Mouse (Mus musculus) stomach, embryonic 16.5 days (tissue): ENCODE data around the gene Gli2. TPM values are rescaled to one million over a fixed set of nuclear protein-coding genes. Genes with fewer than 3 reads are reported as not detected.

Source experiments
- ATAC-seq: fragments of 200-750 bp; cut with Nextera tagmentation; 2 replicates; pipeline ENCODE4 v1.8.0; 2017; ENCODE audit warnings: moderate number of reproducible peaks, moderate TSS enrichment; ENCODE audit not compliant: insufficient read depth, low FRiP score
- H3K27ac ChIP-seq: fragments of 300-500 bp; sonication (generic); 2 replicates; pipeline ENCODE4 v1.5.1; 2014; ENCODE audit warnings: low read length
- H3K27me3 ChIP-seq: fragments of 300-500 bp; sonication (generic); 2 replicates; pipeline ENCODE4 v1.6.1; 2014; ENCODE audit warnings: low read length, control low read depth, mixed read lengths; ENCODE audit not compliant: control insufficient read depth, insufficient read depth
- H3K36me3 ChIP-seq: fragments of 300-500 bp; sonication (generic); 2 replicates; pipeline ENCODE4 v1.6.1; 2014; ENCODE audit warnings: low read length; ENCODE audit not compliant: control insufficient read depth, insufficient read depth
- H3K4me1 ChIP-seq: fragments of 300-500 bp; sonication (generic); 2 replicates; pipeline ENCODE4 v1.6.1; 2014; ENCODE audit warnings: low read length, control low read depth, mixed read lengths; ENCODE audit not compliant: control insufficient read depth, insufficient read depth
- H3K4me2 ChIP-seq: fragments of 300-500 bp; sonication (generic); 2 replicates; pipeline ENCODE4 v1.6.1; 2014; ENCODE audit warnings: low read depth, low read length, mixed read lengths
- H3K4me3 ChIP-seq: fragments of 300-500 bp; sonication (generic); replicated peaks from 2 replicates; pipeline ENCODE4 v1.5.1; 2014; ENCODE audit warnings: mild to moderate bottlenecking, low read length
- H3K9ac ChIP-seq: fragments of 300-500 bp; sonication (generic); 2 replicates; pipeline ENCODE4 v1.6.1; 2014; ENCODE audit warnings: low read length
- H3K9me3 ChIP-seq: fragments of 300-500 bp; sonication (generic); replicated peaks from 2 replicates; pipeline ENCODE4 v1.6.1; 2016; ENCODE audit warnings: low read length, control low read depth; ENCODE audit not compliant: control insufficient read depth
- WGBS: fragments of 180-500 bp; shearing (Covaris S2); extraction: QIAGEN DNeasy Blood & Tissue Kit; methylation state at CpG from one replicate; pipeline ENCODE4 v1.1.7; 2014; 5-methylcytosine and 5-hydroxymethylcytosine counted together
- polyA plus RNA-seq: library from polyadenylated mRNA; unstranded; fragments of >200 nt; fragmentation: Nextera tagmentation; extraction: Ambion mirVana; gene quantifications from 2 replicates; pipeline ENCODE4 v1.2.1, GENCODE M21; 2015

The Gli2 gene
- polyA plus RNA-seq, 1 experiment from 2014 or later: 9.7 TPM

GRCm38 (mm10) chr1:118952318-118952717, 101.1 kb downstream of the Gli2 start:
- ATAC-seq: no peak
- 36% methylated on average over 5 of the region's 5 CpGs for WGBS
- no peaks in the 10 kb centered on the region for H3K9me3 ChIP-seq
- no peaks in the 10 kb centered on the region for H3K27me3 ChIP-seq
- 0 out of 2 replicates have a peak overlapping the region, but pooled peaks have one; percentile 17 for H3K27ac ChIP-seq
- H3K36me3 ChIP-seq: no peaks in the 10 kb centered on the region
- H3K4me2 ChIP-seq: no peak overlapping the region
- no peak overlapping the region for H3K9ac ChIP-seq
- no peak overlapping the region for H3K4me3 ChIP-seq
- H3K4me1 ChIP-seq: peaks cover 25% of the 10 kb centered on the region

GRCm38 (mm10) chr1:118948407-118948806, 105.0 kb downstream of the Gli2 start:
- 56% methylated on average over 2 of the region's 2 CpGs for WGBS
- H3K9me3 ChIP-seq: no peaks in the 10 kb centered on the region
- no peak overlapping the region for H3K27ac ChIP-seq
- H3K4me1 ChIP-seq: no peaks in the 10 kb centered on the region; the same call in none of the 2 replicates
- no peaks in the 10 kb centered on the region for H3K36me3 ChIP-seq
- no peak overlapping the region for H3K4me3 ChIP-seq
- no peak for ATAC-seq
- no peak overlapping the region for H3K9ac ChIP-seq
- H3K4me2 ChIP-seq: no peak overlapping the region
- no peaks in the 10 kb centered on the region for H3K27me3 ChIP-seq

- Histone ChIP-seq H3K9ac (no peak overlapping the region), H3K27ac (no peak overlapping the region), H3K36me3 (no peaks in the 10 kb centered on the region), H3K9me3 (no peaks in the 10 kb centered on the region), H3K4me1 (no peaks in the 10 kb centered on the region), H3K4me2 (no peak overlapping the region), H3K4me3 (no peak overlapping the region), H3K27me3 (no peaks in the 10 kb centered on the region)
- no peak for ATAC-seq
- WGBS: 85% methylated on average over 4 of the region's 4 CpGs
Measured at GRCm38 (mm10) chr1:118947221-118947620, 106.2 kb downstream of the Gli2 start.

- H3K9me3 ChIP-seq: no peaks in the 10 kb centered on the region
- no peak overlapping the region for H3K27ac ChIP-seq
- H3K4me3 ChIP-seq: no peak overlapping the region
- ATAC-seq: no peak
- no peaks in the 10 kb centered on the region for H3K27me3 ChIP-seq
- H3K4me1 ChIP-seq: peaks cover 4% of the 10 kb centered on the region; the same call in 1 of the 2 replicates
- no peak overlapping the region for H3K9ac ChIP-seq
- H3K36me3 ChIP-seq: no peaks in the 10 kb centered on the region
- no peak overlapping the region for H3K4me2 ChIP-seq
- 51% methylated on average over 8 of the region's 8 CpGs for WGBS
Measured at GRCm38 (mm10) chr1:118941336-118941735, 112.1 kb downstream of the Gli2 start.

- H3K9ac ChIP-seq: no peak overlapping the region
- no peak for ATAC-seq
- H3K4me3 ChIP-seq: no peak overlapping the region
- H3K27ac ChIP-seq: no peak overlapping the region
- H3K4me1 ChIP-seq: peaks cover 13% of the 10 kb centered on the region; the same call in 1 of the 2 replicates
- no peaks in the 10 kb centered on the region for H3K27me3 ChIP-seq
- no peaks in the 10 kb centered on the region for H3K9me3 ChIP-seq
- no peak overlapping the region for H3K4me2 ChIP-seq
- no peaks in the 10 kb centered on the region for H3K36me3 ChIP-seq
- 49% methylated on average over 5 of the region's 5 CpGs for WGBS
Measured at GRCm38 (mm10) chr1:118940269-118940840, 113.1 kb downstream of the Gli2 start.

GRCm38 (mm10) chr1:118938206-118938605, 115.2 kb downstream of the Gli2 start:
- 70% methylated on average over 4 of the region's 4 CpGs for WGBS
- Histone ChIP-seq H3K27me3 (no peaks in the 10 kb centered on the region), H3K4me2 (no peak overlapping the region), H3K9me3 (no peaks in the 10 kb centered on the region), H3K36me3 (no peaks in the 10 kb centered on the region), H3K27ac (no peak overlapping the region), H3K4me3 (no peak overlapping the region), H3K4me1 (peaks cover 13% of the 10 kb centered on the region; the same call in 1 of the 2 replicates), H3K9ac (no peak overlapping the region)
- no peak for ATAC-seq

- 15% methylated on average over 4 of the region's 4 CpGs for WGBS
- H3K4me1 ChIP-seq: peaks cover 13% of the 10 kb centered on the region; the same call in 1 of the 2 replicates
- H3K9me3 ChIP-seq: no peaks in the 10 kb centered on the region
- H3K36me3 ChIP-seq: no peaks in the 10 kb centered on the region
- H3K4me2 ChIP-seq: no peak overlapping the region
- H3K4me3 ChIP-seq: no peak overlapping the region
- ATAC-seq: peak; percentile 65; the same call in 1 of the 2 replicates
- peak overlapping the region; percentile 23; the same call in 1 of the 2 replicates for H3K9ac ChIP-seq
- no peaks in the 10 kb centered on the region for H3K27me3 ChIP-seq
- peak overlapping the region; percentile 76 for H3K27ac ChIP-seq
Measured at GRCm38 (mm10) chr1:118936108-118936507, 117.3 kb downstream of the Gli2 start.

GRCm38 (mm10) chr1:118935518-118935917, 117.9 kb downstream of the Gli2 start:
- 46% methylated on average over 6 of the region's 6 CpGs for WGBS
- Histone ChIP-seq H3K4me2 (no peak overlapping the region), H3K27me3 (no peaks in the 10 kb centered on the region), H3K9me3 (no peaks in the 10 kb centered on the region), H3K4me1 (peaks cover 13% of the 10 kb centered on the region; the same call in 1 of the 2 replicates), H3K36me3 (no peaks in the 10 kb centered on the region), H3K9ac (peak overlapping the region; percentile 23; the same call in 1 of the 2 replicates), H3K4me3 (no peak overlapping the region), H3K27ac (peak overlapping the region; percentile 76)
- no peak for ATAC-seq

- 90% methylated on average over 5 of the region's 5 CpGs for WGBS
- H3K9ac ChIP-seq: no peak overlapping the region
- H3K4me1 ChIP-seq: peaks cover 13% of the 10 kb centered on the region
- H3K4me3 ChIP-seq: no peak overlapping the region
- H3K9me3 ChIP-seq: no peaks in the 10 kb centered on the region
- H3K36me3 ChIP-seq: no peaks in the 10 kb centered on the region
- no peaks in the 10 kb centered on the region for H3K27me3 ChIP-seq
- no peak overlapping the region for H3K27ac ChIP-seq
- no peak overlapping the region for H3K4me2 ChIP-seq
- ATAC-seq: no peak
Measured at GRCm38 (mm10) chr1:118932167-118932566, 121.3 kb downstream of the Gli2 start.
